Mouse (Mus musculus) thymus, adult 2 months (tissue): Measurements from ENCODE around the gene Cd68.

Source experiments
- CTCF ChIP-seq: fragments of 200-500 bp; IDR thresholded peaks from 2 replicates; pipeline ENCODE4 v1.5.1; 2012; ENCODE audit warnings: mild to moderate bottlenecking, control low read depth, low read length, moderate library complexity, borderline replicate concordance; ENCODE audit not compliant: control insufficient read depth, poor library complexity, insufficient read depth; ENCODE audit errors: extremely low read depth
- POLR2A ChIP-seq: fragments of 200-500 bp; IDR thresholded peaks from 2 replicates; pipeline ENCODE4 v1.6.1; 2012; ENCODE audit warnings: mild to moderate bottlenecking, low read length, control low read depth, moderate library complexity; ENCODE audit not compliant: control insufficient read depth, poor library complexity, insufficient read depth; ENCODE audit errors: extremely low read depth

DNA sequence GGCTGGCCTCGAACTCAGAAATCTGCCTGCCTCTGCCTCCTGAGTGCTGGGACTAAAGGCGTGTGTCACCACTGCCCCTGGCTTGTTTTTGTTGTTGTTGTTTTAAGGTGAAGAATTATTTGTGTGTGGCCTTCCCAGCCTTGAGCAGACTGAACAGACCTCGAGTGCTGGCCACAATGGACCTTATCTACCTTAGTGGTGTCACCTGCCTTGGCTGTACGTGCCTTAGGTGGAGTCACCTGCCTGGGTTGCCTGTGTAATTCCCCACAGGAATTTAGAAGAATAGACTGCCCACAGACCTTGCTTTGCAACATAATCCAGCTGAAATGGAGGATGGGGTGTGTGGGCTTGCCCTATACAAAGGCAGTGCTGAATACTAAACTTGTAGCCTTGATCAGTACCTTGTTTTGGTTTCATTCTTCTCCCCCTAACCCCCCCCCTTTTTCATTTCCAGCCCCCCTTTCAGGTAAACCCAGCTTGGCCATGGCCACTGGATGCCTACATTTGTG is 42.0 kb upstream of the Cd68 start:
- TF ChIP-seq CTCF (no peak), POLR2A (no peak)
